Comparison of ENCODE assay signal across 10 mouse cellular contexts in genomic region chr15:4085600-4086384, GRCm38 (mm10). TPM values are rescaled to one million over a fixed set of nuclear protein-coding genes. Genes with fewer than 3 reads are reported as not detected.
DNase-seq lines count a peak whose midpoint lies in the region; ATAC-seq lines count a peak whose summit lies in the region.
"Had no signal": no experiment of that assay in that cellular context is flagged by ENCODE, and none has a peak within 500 bp of the region (broad histone marks: within the 10 kb centered on the region; RNA-seq: fewer than 3 reads in every experiment).

No protein-coding gene starts in this region.

- WGBS in embryonic facial prominence, embryonic 11.5 days = 86% methylated on average over 10 of the region's 10 CpGs
- WGBS in embryonic facial prominence, embryonic 10.5 days = 88% methylated on average over 10 of the region's 10 CpGs
- 71% methylated on average over 10 of the region's 10 CpGs for WGBS in midbrain, embryonic 14.5 days
- WGBS in midbrain, embryonic 10.5 days = 89% methylated on average over 10 of the region's 10 CpGs
- 75% methylated on average over 10 of the region's 10 CpGs for WGBS in kidney, embryonic 14.5 days

- intact Hi-C loops in gastrocnemius, postnatal 36 days (cut with DNase I) = no loop called here

- ATAC-seq in embryonic facial prominence, embryonic 11.5 days (replicated peaks; ENCODE audit: insufficient number of reproducible peaks, low FRiP score, low TSS enrichment, low read depth) = no peak
- ATAC-seq in midbrain, embryonic 14.5 days (ENCODE audit: low FRiP score, low TSS enrichment) = no peak
- 0 out of 2 replicates have a peak, but pooled peaks have one; percentile 46 for ATAC-seq in kidney, embryonic 14.5 days (ENCODE audit: low FRiP score, low TSS enrichment)

- H3K27ac ChIP-seq in embryonic facial prominence, embryonic 11.5 days (replicated peaks; ENCODE audit: low read depth, low read length) = no peak overlapping the region
- H3K27ac ChIP-seq in embryonic facial prominence, embryonic 10.5 days (replicated peaks) = no peak overlapping the region
- no peak overlapping the region for H3K27ac ChIP-seq in midbrain, embryonic 14.5 days (replicated peaks; ENCODE audit: low read depth, low read length)
- no peak overlapping the region for H3K27ac ChIP-seq in midbrain, embryonic 10.5 days (replicated peaks)
- H3K27ac ChIP-seq in kidney, embryonic 14.5 days (ENCODE audit: low read depth, low read length) = no peak overlapping the region

- no peak overlapping the region for H3K4me3 ChIP-seq in embryonic facial prominence, embryonic 11.5 days (ENCODE audit: low read depth, low read length)
- no peak overlapping the region for H3K4me3 ChIP-seq in embryonic facial prominence, embryonic 10.5 days
- no peak overlapping the region for H3K4me3 ChIP-seq in midbrain, embryonic 14.5 days (replicated peaks; ENCODE audit: low read depth, low read length)
- H3K4me3 ChIP-seq in midbrain, embryonic 10.5 days = no peak overlapping the region
- no peak overlapping the region for H3K4me3 ChIP-seq in kidney, embryonic 14.5 days (ENCODE audit: low read length)

- no peaks in the 10 kb centered on the region for H3K9me3 ChIP-seq in embryonic facial prominence, embryonic 11.5 days (replicated peaks; ENCODE audit: control insufficient read depth, low read length)
- no peaks in the 10 kb centered on the region for H3K9me3 ChIP-seq in embryonic facial prominence, embryonic 10.5 days
- no peaks in the 10 kb centered on the region for H3K9me3 ChIP-seq in midbrain, embryonic 14.5 days (ENCODE audit: control insufficient read depth, low read length)
- H3K9me3 ChIP-seq in midbrain, embryonic 10.5 days (replicated peaks) = no peaks in the 10 kb centered on the region
- H3K9me3 ChIP-seq in kidney, embryonic 14.5 days (ENCODE audit: control insufficient read depth, low read length) = no peaks in the 10 kb centered on the region

- no peaks in the 10 kb centered on the region for H3K4me1 ChIP-seq in embryonic facial prominence, embryonic 11.5 days (ENCODE audit: control insufficient read depth, insufficient read depth, low read length)
- H3K4me1 ChIP-seq in embryonic facial prominence, embryonic 10.5 days = no peaks in the 10 kb centered on the region
- H3K4me1 ChIP-seq in midbrain, embryonic 14.5 days (ENCODE audit: control insufficient read depth, insufficient read depth, low read length) = no peaks in the 10 kb centered on the region
- no peaks in the 10 kb centered on the region for H3K4me1 ChIP-seq in midbrain, embryonic 10.5 days
- H3K4me1 ChIP-seq in kidney, embryonic 14.5 days (ENCODE audit: control insufficient read depth, insufficient read depth, low read length) = 0 out of 2 replicates have a peak, but pooled peaks cover 3% of the 10 kb centered on the region

- H3K9ac ChIP-seq in embryonic facial prominence, embryonic 11.5 days (replicated peaks; ENCODE audit: low read length) = no peak overlapping the region
- no peak overlapping the region for H3K9ac ChIP-seq in midbrain, embryonic 14.5 days (replicated peaks; ENCODE audit: low read length)
- H3K9ac ChIP-seq in kidney, embryonic 14.5 days (ENCODE audit: low read depth, low read length) = no peak overlapping the region

- H3K27me3 ChIP-seq in embryonic facial prominence, embryonic 11.5 days (ENCODE audit: control insufficient read depth, insufficient read depth, low read length) = no peaks in the 10 kb centered on the region
- no peaks in the 10 kb centered on the region for H3K27me3 ChIP-seq in embryonic facial prominence, embryonic 10.5 days (replicated peaks; ENCODE audit: low read depth, poor library complexity, severe bottlenecking)
- no peaks in the 10 kb centered on the region for H3K27me3 ChIP-seq in midbrain, embryonic 14.5 days (ENCODE audit: control insufficient read depth, insufficient read depth, low read length)
- no peaks in the 10 kb centered on the region for H3K27me3 ChIP-seq in midbrain, embryonic 10.5 days (ENCODE audit: low read depth, poor library complexity, severe bottlenecking)
- no peaks in the 10 kb centered on the region for H3K27me3 ChIP-seq in kidney, embryonic 14.5 days (ENCODE audit: control insufficient read depth, insufficient read depth, low read length)

- peak; percentile 4 for DNase-seq in embryonic facial prominence, embryonic 11.5 days (ENCODE audit: low spot score)
- DNase-seq in embryonic facial prominence, embryonic 10.5 days (ENCODE audit: low spot score) = no peak
- peak; percentile 8 for DNase-seq in midbrain, embryonic 14.5 days
- DNase-seq in midbrain, embryonic 10.5 days (ENCODE audit: low spot score) = no peak
- peak; percentile 51 for DNase-seq in thymus, postnatal 14 days
- DNase-seq in gastrocnemius, postnatal 36 days = no peak
- DNase-seq in frontal cortex, postnatal 10 days (ENCODE audit: low spot score in 2 of 2) = no peak
- DNase-seq: adrenal gland, postnatal 36 days; right cerebral cortex, adult 18-20 months had no signal

- no peaks in the 10 kb centered on the region for H3K36me3 ChIP-seq in embryonic facial prominence, embryonic 11.5 days (replicated peaks; ENCODE audit: control insufficient read depth, insufficient read depth, low read depth, low read length)
- H3K36me3 ChIP-seq in embryonic facial prominence, embryonic 10.5 days (replicated peaks) = no peaks in the 10 kb centered on the region
- no peaks in the 10 kb centered on the region for H3K36me3 ChIP-seq in midbrain, embryonic 14.5 days (ENCODE audit: control insufficient read depth, insufficient read depth, low read length)
- no peaks in the 10 kb centered on the region for H3K36me3 ChIP-seq in midbrain, embryonic 10.5 days
- no peaks in the 10 kb centered on the region for H3K36me3 ChIP-seq in kidney, embryonic 14.5 days (ENCODE audit: control insufficient read depth, insufficient read depth, low read length)

- no peak overlapping the region for H3K4me2 ChIP-seq in embryonic facial prominence, embryonic 11.5 days (ENCODE audit: low read depth, low read length)
- no peak overlapping the region for H3K4me2 ChIP-seq in midbrain, embryonic 14.5 days (ENCODE audit: low read length)
- no peak overlapping the region for H3K4me2 ChIP-seq in kidney, embryonic 14.5 days (replicated peaks; ENCODE audit: low read depth, low read length)

RNA-seq across cellular contexts. Expression of gene Oxct1, which starts 59.6 kb away (rescaled TPM):
- polyA plus RNA-seq in embryonic facial prominence, embryonic 11.5 days (2014; fragmentation: Nextera tagmentation; extraction: Ambion mirVana) = 191 and 215 TPM in 2 replicates
- polyA plus RNA-seq in embryonic facial prominence, embryonic 10.5 days (2016; fragmentation: Nextera tagmentation; extraction: Ambion mirVana) = 102 and 122 TPM in 2 replicates
- 257 and 293 TPM in 2 replicates for polyA plus RNA-seq in midbrain, embryonic 14.5 days (2014; fragmentation: Nextera tagmentation; extraction: Ambion mirVana)
- polyA plus RNA-seq in midbrain, embryonic 10.5 days (2016; fragmentation: Nextera tagmentation; extraction: Ambion mirVana) = 118 and 140 TPM in 2 replicates
- polyA plus RNA-seq in kidney, embryonic 14.5 days (2014; fragmentation: Nextera tagmentation; extraction: Ambion mirVana) = 192 and 254 TPM in 2 replicates
- total RNA-seq in gastrocnemius, postnatal 36 days (2021) = 100 to 1,000 TPM; 333 to 385 TPM

Comparison
In these comparisons a context has a peak if more than half of its experiments do, and no peak if none do; other contexts are left out.
1. DNase-seq: peak in embryonic facial prominence, embryonic 11.5 days (single experiment), midbrain, embryonic 14.5 days (single experiment) and thymus, postnatal 14 days (single experiment); none in embryonic facial prominence, embryonic 10.5 days (single experiment), midbrain, embryonic 10.5 days (single experiment), gastrocnemius, postnatal 36 days (0 of 2) and frontal cortex, postnatal 10 days (0 of 2).